Mouse (Mus musculus) cerebellum, adult 9-11 months (tissue): ENCODE measurements around the gene Tex52.

Experiments used
- DNase-seq: peaks from one replicate; pipeline ENCODE4 v3.0.0; 2022

Tex52 gene

DNA sequence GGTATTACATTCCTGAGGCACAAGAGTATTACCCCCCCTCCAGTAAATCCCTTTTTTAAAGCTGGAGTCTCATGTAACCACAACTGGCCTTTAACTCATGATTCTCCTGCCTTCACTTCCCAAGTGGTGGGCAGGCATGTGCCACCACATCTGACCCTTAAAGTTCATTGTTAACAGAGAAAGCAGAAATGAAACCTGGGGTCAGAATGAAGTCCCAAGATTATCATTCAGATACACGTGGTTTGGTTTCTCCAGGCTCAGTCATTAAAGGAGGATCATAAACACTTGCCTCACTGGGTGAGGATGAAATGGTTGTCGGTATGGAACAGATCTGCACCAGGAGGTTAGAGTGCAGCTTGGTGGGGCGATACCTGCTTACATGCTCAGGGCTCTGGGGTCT, 6.0 kb downstream of the Tex52 start:
- DNase-seq: no peak

DNA sequence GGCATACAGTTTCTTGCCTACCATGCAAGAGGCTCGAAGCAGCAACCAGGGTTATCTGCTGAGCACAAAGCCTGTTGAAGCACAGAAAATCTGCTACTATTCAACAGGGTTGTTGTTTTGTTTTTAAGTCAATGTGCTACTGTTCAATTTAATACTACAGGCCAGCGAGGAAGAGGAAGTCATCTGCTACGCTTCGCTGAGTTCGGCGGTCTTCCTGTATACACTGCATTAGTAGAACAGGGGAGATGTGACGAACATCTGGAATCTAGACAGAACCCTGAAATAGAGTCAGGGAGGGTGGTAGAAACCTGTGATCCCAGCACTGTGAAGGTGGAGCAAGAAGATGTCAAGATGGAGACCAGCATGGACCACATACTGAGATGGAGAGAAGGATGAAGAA, 8.5 kb downstream of the Tex52 start:
- no peak for DNase-seq

DNA sequence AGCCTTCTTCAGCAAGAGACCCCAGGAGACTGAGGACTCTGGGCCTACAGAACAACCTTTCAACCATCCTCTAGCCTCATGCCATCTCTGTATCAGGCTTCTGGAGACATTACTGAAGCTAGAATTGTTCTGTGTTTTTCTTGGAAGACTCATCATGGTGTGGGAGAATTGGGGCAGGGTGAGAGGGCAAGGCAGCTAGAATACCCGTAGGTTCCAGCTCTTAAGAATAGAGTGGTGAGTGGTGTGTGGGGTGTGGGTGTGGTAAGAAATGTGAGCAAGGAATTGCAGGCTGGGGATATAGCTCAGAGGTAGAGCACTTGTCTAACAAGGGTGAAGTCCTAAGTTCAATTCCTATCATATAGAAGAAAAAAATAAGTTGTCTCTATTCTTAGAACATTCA, 9.8 kb downstream of the Tex52 start:
- no peak for DNase-seq

DNA sequence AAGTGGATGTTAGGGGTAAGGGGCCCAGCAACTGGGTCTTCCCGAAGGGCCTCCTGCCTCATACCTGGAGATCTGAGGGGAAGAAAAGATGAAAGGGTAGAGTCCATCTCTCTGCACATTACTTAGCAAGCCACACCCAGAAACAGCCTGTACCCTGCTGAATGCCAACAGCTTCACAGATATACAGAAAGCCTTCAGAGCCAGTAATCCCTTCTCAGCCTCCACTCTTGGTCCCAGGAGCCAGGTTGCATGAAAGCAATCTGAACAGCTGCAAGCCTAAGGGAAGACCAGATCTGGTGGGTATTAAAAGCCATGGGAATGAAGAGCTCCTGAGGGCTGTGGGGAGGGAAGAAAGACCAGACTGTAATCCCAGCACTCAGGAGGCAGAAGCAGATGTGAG, 13.9 kb downstream of the Tex52 start:
- DNase-seq: no peak

DNA sequence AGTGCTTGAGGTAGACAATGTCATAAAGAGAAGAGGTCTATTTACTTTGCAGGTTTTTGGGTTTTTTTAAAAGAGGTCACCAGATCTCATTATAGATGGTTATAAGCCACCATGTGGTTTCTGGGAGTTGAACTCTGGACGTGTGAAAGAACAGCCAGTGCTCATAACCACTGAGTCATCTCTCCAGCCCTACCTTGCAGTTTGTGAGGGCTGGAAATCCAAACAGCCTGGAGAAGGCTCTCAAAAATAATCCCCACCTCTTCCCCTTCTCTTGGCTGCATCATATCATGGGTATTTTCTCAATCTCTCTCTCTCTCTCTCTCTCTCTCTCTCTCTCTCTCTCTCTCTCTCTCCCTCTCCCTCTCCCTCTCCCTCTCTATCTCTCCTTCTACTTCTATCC, 15.4 kb downstream of the Tex52 start:
- DNase-seq: no peak

DNA sequence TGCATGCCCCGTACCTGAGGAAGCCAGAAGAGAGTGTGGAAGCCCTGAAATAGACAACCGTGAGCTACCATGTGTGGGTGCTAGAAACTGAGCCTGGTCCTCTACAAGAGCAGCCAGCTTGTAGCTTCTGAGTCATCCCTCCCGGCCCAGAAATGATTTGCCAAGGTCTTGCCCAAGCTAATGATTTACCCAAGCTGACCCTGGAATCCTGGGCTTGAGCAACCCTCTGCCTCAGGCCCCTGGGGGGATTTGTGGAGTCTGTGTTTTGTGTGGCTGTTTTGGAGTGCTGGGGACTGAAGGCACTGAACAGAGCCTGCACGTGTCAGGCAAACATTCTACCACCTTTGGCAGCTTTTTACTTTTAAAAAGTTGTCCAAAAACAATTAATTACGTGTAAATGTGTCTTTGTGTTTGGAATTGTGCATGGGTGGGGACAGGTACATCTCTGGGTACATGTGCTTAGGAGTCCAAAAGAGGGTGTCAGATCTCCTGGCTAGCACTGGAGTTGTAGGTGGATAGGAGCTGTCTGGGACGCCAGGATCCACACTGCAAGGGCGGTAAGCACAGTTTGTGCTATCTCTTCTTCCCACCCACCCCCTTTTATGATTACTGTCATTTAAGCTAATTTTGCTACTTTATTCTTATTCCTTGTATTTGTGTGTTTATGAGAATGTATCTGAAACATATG, 22.5 kb downstream of the Tex52 start:
- no peak for DNase-seq

DNA sequence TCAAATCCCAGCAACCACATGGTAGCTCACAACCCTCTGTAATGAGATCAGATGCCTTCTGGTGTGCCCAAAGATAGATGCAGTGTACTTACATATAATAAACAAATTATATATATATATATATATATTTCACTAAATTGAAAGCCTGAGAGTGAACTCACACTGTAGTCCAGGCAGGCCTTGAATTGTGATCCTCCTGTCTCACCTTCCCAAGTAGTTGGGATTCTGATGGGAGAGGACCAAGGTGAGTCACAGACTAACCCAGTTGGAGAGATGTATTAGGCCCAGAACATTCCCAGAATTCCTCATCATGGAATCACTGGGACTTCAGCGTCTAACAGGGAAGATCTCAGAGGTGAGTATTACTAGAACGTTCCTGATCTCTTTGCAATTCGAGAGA, 23.7 kb downstream of the Tex52 start, which contains the start of gene Nrip2:
Gene Nrip2 (plus strand): TSS at position 301 of the 400 bp plus-strand sequence.
- DNase-seq: no peak

DNA sequence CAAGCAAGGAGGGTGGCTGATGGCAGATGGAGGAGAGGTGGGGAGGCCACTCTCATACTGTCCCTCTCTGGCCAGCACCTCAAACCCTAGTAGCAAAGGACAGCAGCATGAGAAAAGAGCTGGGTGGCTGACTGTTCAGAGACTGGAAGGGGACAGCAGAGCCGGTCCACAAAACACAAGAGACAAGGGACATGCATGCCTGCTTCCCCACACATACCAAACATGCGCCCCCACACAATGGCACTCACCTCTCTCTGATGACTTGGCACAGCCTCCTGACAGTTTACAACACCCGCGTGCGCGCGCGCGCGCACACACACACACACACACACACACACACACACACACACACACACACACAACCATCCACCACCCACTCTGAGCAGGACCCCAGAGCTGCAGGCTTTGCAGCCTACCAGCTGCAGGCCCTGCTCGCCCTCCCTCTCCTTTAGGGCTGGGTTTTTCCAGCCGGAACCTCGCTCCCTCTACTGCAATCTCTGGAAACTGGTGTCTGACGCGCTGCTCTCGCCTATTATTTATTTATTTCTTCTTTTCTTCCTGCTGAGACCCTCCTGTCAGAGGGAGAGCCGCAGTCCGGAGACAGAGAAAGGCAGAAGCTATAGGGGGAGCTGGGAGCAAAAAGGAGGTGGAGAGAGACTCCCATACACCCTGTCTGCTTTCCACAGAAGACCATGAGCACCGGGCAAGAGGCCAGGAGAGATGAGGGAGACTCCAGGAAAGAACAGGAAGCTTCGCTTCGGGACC, 24.3 kb downstream of the Tex52 start:
- peak; percentile 81 for DNase-seq

DNA sequence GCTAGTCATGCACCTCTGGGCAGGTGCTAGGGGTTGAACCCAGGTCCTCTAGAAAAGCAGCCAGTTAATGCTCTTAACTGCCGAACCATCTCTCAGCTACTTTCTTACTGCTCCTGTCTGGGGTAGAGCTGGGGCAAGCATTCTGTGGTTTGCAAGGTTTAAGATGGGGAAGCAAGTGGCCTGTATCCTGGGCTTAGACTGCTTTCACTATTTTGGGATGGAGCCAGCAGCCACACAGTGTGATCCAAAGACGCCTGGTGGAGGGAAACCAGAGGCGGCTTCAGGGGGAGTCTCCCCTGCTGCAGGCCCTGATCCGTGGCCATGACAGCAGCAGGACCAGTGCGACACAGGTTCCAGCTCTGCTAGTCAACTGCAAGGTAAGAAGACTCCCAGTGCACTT, 29.5 kb downstream of the Tex52 start:
- peak; percentile 25 for DNase-seq

DNA sequence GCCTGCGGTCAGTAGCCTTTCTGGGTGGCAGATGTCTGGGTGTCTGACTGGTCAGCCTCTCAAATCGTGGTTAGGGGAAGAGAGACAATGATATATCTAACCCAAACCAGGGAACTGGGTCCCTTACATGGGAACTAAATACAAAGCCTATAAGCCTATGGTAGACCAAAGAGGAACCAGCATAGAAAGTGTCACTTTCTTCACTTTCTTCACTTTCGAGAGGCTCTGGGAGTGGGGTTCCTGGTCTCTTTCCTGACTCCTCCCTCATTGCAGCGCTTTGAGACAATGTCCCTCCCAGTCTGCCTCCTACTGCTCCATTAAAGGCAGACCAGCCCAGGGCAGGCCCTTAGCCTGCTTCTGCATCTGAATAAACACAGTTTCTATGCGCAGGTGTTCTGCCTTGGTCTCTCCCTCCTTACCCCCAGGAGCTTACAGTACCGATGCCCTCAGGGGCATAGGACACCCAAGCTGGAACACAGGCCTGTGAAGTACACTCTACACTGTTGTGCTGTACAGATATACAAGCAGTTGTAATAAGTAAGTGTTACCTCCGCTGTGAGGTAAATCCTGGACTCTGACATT, 33.4 kb downstream of the Tex52 start:
- no peak for DNase-seq

DNA sequence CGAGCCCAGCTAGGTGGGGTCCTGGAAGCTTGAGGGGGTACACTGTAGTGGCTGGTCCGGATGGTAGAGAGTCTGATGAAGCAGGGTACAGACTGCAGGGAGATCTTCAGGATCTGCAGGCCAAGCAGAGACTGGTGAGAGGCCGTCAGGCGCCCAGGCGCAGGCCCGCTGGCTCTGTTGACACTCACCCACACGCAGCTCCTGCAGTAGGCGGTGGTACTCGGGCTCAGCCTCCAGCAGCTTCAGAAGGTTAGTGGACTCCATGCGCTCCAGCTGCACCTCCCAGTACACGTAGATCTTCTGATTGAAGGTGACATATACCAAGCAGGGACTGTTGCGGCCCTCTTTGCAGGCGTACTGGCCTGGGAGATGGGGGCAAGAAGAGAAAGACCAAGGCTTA, 35.0 kb downstream of the Tex52 start:
- DNase-seq: peak; percentile 14

DNA sequence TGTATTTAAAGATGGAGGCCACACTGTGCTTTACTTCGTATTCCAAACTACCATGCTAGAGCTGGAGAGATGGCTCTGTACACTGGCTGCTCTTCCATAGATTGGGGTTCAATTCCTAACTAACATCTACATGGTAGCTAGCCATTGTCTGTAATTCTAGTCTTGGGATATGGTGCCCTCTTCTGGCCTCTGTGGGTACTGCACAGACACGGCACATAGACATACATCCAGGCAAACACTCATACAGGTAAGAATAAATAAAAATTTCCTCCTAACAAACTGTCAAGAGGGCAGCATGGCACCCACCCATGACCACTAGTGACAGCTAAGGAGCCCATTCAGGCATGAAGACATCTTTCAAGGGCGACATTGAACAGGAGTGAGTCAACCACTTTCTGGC, 35.9 kb downstream of the Tex52 start:
- peak; percentile 73 for DNase-seq

DNA sequence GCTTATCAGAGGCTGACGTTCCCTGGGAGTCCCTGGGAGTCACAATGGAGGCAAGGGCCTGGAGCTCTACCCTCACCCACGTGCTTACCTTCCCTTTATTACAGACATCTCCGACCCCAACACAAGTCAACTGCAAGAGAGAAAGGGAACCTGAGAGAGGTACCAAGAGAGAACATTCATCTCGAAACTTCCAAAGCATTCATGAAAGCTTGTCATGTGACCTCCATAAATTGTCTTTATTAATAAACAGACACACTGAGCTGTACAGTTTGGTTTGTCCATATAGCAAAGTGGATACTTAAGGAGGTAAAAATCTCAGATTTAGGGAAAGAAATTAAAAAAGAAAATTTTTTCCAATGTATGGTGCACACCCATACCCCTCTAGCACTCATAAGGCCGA, 40.9 kb downstream of the Tex52 start:
- DNase-seq: no peak

DNA sequence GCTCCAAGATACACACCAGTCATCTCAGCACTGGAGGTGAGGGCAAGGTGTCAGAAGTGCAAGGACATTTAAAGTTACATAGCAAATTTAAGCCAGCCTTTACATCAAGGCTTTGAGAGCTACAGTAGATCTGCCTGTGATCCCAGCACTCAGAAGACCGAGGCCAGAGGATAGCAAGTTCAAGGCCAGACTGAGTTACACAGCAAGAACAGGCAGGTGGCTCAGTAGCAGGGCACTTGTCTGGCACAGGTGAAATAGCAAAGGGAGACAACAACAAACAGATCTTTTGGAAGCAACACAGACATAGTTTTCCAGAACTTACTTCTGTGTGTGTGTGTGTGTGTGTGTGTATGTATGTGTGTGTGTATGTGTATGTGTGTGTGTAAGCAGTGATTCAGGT, 42.8 kb downstream of the Tex52 start:
- DNase-seq: no peak

DNA sequence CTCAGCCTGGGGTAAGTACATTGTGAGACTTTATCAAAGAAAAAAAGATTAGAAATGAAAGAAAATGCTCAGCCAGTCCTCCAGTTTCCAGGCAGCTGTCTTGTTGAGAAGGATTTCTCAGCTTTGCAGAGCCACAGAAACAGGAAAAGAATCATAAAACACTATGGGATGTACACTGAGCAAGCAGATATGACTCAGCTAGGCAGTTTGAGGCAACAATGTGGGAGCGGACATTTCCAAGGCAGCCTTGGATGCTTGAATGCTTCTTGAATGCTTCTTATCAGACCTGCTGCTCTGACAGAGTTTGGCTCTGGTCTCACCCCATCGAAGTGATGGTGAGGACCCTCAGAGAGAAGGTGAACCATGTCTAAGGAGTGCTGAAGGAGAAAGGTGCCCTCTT, 45.8 kb downstream of the Tex52 start:
- no peak for DNase-seq

DNA sequence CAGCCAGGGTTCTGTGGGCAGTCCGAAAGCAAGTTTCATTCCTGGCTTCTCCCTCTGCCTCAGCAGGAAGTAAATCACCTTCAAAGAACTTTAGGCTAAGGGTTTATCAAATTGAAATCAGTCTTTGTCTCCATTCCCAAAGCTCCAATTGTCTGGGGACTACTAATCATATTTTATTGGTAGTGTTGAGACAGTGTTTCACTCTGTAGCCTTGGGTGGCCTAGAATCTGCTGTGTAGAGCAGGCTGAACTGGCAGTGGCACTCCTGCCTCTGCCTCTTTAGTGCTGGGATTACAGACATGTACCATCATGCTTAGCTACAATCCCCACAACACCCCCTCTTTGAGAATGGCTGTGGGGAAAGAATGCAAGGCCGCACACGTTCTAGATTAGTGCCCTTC, 46.2 kb downstream of the Tex52 start:
- no peak for DNase-seq

DNA sequence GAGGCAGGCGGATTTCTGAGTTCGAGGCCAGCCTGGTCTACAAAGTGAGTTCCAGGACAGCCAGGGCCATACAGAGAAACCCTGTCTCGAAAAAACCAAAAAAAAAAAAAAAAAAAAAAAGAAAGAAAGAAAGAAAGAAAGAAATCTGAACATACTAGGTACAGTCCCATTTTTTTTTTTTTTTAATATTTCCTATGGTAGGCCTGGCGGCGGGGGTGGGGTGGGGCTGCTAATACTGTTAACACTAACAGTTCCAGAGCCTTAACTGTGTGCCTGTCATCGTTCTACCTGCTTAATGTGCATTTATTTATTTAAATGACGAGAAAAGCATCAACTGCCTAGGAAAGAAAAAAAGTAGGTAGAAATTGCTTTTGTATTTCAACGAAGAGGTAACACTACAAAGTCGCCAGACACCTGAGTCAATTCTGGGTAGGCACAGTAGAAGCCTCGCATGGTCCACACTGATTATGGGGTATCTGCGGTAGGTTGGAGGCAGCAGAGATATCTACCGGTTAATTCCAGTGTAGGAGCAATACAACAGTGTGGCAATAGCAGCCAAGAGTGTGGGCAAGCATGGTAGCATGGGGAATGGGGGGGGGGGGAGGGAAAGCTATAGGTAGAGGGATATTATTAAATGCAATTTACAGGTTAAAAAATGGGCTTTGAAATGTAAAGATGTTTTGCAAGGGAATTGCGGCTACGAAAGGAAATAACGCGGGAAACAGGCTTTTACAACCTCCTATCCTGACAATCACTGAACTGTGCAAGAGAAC, 48.4 kb downstream of the Tex52 start:
- peak; percentile 57 for DNase-seq

DNA sequence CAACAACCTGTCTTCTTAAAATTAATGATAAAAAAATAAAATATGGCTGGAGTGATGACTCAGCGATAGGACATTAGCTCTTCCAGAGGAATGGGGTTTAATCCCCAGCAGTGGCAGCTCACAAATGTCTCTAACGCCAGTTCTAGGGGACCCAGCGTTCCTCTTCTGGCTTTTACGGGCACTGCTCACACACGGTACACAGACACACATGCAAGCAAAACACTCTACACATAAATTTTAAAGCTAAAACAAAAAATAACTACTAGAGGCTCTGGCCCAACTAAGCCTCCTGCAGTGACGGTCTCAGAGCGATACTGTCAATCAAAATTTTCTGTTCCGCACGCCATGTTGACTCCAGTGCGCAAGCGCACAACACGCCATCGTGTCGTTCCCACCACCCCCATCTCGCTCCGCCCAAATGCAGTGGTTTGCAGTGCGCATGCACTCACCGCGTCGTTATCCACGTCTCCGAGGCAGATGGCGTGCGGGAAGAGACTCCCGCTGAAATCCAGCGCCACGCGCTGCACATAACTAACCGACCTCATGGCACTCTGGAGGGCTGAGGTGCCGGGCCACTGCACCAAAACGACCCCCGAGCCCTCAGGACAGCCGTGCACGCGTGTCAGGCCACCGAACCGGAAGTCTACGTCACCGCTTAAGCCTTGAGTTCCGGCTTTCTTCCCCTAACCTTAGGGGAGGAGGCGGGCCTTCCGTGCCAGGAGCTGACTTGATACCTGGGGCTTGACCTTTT, 49.2 kb downstream of the Tex52 start, which contains the start of gene Itfg2:
Gene Itfg2 (minus strand): TSS at position 663 of the 751 bp plus-strand sequence.
- peak; percentile 98 for DNase-seq

DNA sequence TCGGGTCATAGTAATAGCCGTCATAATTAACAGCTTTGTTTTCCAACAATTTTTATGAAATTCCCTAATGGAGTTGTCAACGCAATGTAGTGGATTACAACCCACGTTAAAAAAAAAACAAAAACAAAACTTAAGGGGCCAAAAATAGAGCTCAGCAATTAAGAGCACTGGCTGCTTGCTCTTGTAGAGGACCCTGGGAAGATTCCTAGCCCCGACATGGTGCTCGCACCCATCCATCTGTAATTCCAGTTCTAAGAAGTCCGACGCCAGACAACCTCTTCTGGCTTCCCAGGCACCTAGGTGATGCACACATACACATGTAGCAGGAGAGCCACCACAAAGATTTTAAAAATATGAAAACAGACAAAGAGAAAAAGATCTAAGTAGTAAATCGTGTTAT, 49.8 kb downstream of the Tex52 start:
- DNase-seq: no peak

DNA sequence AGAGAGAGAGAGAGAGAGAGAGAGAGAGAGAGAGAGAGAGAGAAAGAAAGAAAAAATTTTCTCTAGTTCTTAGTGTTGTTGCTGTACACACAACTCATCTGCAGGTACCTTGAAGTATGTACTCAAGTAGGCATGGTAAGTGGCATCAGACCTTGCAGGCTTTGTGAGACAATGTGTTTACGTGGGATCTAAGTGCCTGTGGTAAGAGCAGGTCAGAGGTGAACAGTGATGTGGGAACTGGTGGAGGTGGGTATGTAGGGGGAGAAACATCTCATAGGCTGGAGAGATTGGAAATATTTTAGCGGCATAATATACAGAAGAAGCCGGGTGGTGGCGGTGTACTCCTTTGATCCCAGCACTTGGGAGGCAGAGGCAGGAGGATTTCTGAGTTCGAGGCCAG, 52.3 kb downstream of the Tex52 start:
- DNase-seq: no peak

DNA sequence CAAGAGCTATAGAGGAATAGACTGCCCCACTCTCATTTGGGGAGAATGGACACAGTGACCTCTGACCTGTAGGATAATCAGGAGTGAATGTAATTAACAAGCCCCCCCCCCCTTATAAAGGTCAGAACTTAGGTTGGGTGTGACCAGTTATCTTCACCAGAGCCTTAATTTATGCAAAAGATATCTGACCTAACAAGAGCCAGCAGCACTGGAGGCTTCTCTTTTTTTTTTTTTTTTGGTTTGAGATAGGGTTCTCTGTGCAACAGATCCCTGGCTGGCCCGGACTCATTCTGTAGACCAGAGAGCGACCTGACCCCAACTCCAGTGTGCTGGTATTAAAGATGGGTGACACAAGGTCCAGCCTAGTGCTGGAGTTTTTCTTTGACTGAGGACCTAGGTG, 54.0 kb downstream of the Tex52 start:
- DNase-seq: no peak

DNA sequence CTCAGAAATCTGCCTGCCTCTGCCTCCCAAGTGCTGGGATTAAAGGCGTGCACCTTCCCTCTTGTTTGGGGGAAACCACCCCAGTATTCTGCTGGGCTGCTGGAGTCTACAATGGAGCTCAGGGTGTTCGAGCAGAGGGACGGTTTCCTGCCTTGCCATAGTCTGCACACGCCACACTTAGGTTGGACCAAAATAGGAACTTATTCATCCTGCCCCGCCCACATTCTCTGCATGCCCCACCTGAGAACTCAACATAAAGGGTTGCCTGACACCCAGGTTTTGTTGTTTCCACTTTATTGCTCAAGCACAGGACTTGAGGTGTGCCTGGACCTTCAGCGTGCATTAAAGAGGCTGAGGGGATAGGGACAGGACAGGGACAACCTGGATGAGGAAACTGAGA, 54.6 kb downstream of the Tex52 start:
- peak; percentile 5 for DNase-seq
